Mouse (Mus musculus) embryo, embryonic 10 days (tissue): ENCODE results near the gene Tmem217.

Source experiments
- DNase-seq: peaks from one replicate; pipeline ENCODE4 v3.0.0-alpha.2; 2015; ENCODE audit warnings: low spot score

Gene Tmem217

DNA sequence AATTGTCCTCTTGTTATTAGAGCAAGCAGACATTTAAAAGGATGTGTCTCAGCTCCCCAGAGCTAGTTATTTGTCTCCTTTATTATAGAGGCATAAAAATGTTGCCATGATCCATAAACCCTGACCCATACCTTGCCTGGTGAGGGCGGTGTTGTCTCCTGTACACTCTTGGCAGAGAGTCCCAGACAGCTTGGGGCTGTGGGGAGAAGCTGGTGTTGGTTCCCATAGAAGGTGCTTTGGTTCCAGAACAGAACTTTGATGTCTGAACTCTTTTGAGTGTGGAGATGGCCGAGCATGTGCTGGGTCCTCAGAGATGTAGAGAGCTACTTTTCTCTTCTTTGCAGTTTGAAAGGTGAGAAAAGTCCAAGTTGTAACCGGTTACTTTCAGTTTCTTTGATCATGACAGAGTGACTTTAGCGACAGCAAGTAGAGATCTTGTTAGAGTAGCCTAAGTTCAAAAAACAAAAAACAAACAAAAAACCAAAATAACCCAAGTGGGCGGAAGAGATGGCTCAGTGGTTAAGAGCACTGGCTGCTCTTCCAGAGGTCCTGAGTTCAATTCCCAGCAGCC lies at the start of gene Tmem217:
Gene Tmem217 (minus strand): TSS at position 224 of the 571 bp plus-strand sequence.
- DNase-seq: no peak

DNA sequence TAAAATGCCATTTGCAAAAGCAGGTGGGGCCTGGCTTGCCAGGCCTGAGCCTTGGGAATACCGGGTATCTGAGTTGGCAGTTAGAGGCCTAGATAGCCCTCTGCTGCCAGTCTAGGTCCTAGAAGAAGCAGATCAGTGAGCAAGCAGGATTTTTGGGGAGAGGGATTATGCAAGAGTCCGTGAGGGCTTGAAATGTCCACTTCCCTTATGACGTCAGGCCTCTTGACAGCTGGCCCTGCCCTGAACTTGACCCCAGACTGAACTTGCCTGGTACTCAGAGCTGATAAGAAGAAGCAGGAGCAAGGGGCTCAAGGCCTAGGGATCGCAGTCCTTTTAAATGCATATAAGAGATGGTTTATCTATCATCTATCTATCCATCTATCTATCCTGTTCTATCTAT lies 49.2 kb upstream of the Tmem217 start:
- DNase-seq: peak; percentile 21

DNA sequence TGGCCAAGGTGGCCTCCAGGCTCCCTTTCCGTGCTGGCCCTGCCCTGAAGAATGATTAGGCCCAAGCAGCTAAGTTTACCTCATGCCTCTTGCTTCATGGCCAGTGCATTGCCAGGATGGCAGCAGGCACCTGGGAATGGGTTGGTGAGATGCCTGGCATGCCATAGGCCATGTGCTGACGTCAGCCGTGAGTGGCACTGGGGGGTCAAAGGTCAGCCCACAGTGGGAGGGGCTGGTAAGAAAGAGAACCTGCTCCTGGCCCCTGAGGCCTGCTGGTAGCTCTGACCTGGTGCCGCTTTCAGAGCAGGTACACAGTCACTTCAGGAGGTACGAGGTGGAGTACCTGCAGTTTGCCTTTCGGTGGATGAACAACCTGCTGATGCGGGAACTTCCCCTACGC lies 47.4 kb upstream of the Tmem217 start:
- DNase-seq: no peak

DNA sequence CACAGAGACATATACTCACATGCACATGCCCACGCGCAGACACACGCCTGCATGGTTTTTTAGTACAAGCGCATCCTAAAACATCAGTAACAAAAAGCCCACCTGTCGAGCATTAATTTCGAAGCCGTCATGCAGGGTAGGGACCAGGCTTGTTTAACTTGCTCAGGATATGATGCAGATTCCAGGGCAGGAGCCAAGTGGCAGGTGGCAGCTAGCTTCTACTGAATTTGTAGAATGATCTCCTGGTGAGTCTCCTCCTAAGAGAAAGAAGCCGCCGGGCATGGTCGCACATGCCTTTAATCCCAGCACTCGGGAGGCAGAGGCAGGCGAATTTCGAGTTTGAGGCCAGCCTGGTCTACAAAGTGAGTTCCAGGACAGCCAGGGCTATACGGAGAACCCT lies 46.9 kb upstream of the Tmem217 start:
- DNase-seq: no peak

DNA sequence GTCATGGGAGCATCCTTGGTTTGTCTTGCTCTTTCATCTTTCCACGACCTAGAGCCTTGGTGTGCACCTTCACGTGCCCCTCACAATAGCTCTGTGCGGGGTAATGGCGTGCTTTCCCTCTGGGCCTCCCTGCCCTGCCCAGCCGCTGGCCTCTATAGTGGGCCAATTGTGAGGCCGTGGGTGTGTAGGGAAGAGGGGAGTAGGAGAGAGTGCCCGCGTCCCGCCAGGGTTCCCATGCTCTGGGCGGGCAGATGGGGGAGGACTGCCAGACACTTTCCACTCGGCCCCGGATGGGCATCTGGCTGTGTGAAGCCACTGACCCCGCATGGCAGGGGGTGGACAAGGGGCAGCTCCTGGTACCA lies 44.6 kb upstream of the Tmem217 start:
- DNase-seq: no peak

GRCm38 (mm10) chr17:29595891-29596770 lies 43.9 kb upstream of the Tmem217 start:
- no peak for DNase-seq

- peak; percentile 27 for DNase-seq
Observed at GRCm38 (mm10) chr17:29589221-29589898, 37.2 kb upstream of the Tmem217 start.

DNA sequence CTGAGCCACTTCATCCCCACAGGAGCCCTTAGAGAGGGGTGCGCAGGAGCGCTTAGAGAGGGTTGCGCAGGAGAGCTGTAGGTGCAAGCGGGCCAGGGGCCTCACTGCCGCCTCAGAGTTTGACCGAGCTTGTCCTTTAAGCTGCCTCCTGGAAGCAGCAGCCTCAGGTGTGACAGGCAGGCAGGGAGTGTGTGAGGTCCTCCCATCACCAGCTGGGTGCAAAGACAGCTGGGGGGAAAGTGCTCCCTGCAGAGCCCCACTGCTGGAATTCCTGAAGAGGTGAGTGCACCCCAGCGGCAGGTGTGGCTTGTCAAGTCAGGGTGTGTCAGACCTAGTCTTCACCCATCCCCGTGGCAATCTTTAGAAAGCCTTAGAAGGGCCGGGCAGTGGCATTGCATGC lies 34.7 kb upstream of the Tmem217 start:
- DNase-seq: no peak

DNA sequence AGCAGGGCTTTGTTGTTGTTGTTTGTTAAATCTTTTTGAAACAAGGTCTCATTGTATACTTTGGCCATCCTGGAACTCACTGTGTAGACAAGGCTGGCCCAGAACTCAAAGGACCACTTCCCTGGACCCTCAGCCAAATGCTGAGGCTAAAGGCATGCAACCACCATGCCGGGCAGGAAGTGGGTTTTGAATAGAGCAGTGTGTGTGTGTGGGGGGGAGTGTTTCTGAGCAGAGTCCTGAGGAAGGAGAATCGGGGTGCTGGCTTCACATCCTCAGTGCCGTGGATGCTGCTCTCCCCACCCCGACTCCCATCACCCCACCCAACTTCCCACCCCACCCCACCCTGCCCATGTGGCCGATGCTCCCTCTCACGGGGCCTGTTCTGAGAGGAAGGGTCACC lies 33.3 kb upstream of the Tmem217 start:
- no peak for DNase-seq

DNA sequence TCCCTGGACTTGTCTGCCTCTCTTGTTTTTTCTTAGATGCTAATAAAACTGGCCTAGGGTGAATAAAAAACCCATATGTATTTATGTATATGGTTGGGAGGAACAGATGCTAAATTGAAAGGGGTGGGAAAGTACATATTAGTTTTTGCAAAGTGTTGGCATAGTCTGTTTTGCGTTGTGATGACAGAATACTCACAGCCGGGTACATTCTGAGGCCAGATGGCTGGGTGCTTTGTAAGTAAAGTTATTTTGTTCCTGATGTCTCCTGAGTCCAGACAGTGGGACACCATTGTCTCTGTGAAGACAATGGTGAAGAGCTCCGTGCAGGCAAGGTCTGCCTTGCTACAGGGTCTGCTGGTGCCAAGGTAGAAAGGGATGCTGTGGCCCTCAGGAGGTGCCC lies 32.6 kb upstream of the Tmem217 start:
- no peak for DNase-seq

- no peak for DNase-seq
Observed at GRCm38 (mm10) chr17:29584306-29584705, 32.1 kb upstream of the Tmem217 start.

DNA sequence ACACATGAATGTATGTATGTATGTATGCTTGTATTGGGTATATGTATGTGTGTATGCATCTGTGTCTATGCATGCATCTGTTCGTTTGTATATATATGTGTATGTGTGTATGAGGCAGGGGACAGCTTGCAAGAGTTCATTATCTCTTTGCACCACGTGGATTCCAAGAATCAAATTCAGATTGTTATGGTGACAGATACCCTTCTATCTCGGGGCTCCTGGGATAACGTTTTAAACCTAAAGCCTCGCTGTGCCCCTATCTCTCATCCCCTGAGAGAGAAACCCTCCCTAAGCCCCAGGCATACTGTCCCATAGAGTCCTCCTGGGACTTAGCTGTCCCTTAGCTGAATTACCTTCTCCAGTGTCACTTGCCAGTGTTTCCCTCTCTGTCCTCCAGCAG lies 31.4 kb upstream of the Tmem217 start:
- DNase-seq: no peak

DNA sequence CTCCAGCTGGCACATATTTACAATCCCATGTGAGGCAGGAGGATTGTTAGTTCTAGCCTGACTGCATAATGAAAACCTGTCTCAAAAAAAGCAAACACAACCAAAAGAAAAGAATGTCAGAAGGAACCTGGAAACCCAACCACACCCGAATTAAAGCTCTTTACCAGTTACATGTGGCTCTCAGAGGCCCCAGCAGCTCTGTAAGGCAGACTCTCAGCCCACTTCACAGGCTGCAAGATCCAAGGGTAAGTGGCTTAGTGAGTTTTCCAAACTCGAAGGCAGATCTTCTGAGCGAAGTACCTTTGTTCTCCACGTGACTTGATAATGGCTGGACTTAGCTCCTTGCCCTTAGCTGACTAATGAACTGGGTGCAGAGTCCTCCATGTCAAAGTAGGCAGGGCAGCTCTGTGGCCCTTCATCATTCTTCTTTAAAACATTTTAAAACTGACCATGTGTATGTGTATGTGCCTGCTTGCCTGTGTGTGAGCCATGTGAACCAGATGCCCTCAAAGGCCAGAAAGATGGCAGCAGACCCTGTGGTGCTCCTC lies 27.5 kb upstream of the Tmem217 start:
- DNase-seq: no peak

- DNase-seq: no peak
Observed at GRCm38 (mm10) chr17:29569831-29570230, 17.6 kb upstream of the Tmem217 start.

GRCm38 (mm10) chr17:29568435-29568834 lies 16.2 kb upstream of the Tmem217 start:
- no peak for DNase-seq

GRCm38 (mm10) chr17:29565521-29565920 lies 13.3 kb upstream of the Tmem217 start:
- DNase-seq: no peak

- no peak for DNase-seq
Observed at GRCm38 (mm10) chr17:29558476-29558875, 6.3 kb upstream of the Tmem217 start.

GRCm38 (mm10) chr17:29556893-29557292 lies 4.7 kb upstream of the Tmem217 start:
- no peak for DNase-seq

GRCm38 (mm10) chr17:29556456-29556855 lies 4.3 kb upstream of the Tmem217 start:
- DNase-seq: no peak

DNA sequence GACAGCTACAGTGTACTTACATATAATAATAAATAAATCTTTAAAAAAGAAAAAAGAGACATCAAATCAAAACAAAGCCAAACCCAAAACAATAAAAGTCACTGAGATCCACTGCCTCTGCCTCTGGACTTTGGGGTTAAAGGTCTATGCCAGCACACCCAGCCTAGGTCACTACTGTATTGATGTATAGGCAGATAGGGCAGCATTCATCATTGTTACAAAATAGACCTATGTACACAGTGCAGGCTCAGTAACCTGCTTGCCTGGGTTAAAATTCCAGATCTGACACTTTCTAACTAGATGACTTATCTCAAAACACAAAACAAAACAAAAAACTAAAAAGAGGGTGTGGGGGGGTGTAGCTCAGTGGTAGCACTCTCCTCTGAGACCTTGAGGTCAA lies 2.0 kb upstream of the Tmem217 start:
- DNase-seq: no peak

DNA sequence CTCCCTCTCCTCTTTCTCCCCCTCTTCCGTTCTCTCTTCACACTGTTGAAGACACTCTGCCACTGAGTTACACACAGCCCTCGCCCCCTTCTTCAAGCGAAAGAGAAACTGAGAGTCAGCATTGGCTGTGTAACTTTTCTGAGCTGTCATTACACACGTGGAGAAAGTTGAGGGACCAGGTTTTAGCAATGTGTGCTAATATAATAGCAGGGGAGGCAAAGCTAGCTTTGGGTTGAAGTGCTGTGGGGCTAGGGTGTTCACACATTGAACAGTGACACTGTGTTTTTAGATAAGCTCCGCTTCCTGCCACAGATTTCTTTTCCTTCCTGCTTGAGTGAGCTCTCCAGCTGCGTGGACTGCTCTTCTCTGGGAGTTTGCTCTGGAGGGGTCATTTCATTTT lies 1.2 kb downstream of the Tmem217 start:
- DNase-seq: no peak

DNA sequence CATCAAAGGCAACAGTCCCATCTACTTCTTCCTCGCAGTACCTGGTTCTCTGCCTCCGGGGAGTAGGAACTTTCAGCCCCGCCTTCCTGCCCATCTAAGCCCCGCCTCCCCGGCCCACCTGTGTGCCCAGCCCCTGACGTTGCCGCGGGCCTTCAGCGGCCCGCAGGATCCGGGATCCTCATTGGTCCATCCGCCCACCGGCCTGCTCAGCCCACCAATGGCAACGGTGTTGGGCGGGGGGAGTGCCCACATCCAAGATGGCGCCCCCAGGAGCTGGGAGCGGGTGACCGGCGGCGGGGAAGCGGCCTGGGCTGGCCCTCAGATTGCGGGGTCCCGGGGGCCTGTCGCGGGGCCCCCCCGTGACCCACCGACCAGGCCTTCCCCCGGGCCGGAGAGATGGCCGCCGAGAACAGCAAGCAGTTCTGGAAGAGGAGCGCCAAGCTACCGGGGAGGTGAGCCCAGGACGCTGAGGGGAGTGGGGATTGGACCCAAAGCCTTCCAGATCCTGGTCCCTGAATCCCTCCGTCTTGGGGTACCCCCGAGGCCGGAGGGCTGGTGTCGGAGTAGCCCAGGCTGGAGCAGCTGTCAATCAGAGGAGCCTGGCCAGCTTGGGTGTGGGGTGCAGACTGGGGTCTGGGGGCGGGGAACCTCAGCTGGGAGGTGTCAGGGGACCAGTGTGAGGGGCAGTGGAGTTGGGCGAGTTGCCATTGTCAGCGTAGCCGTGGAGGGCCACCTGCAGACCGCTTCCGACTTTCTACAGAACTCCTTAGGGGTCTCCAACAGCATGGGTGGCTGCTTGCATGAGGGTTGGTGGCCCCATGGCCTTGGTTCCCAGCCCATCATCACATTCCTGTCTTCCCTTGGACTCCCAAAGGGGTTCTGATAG lies 2.4 kb downstream of the Tmem217 start, which contains the start of the genes Gm17657 and Tbc1d22b:
Gene Gm17657 (minus strand): TSS at position 96 of the 886 bp plus-strand sequence.
Gene Tbc1d22b (plus strand): TSS at position 243 of the 886 bp plus-strand sequence.
- DNase-seq: peak; percentile 96
